Mouse (Mus musculus): ENCODE results near the gene Rnls. TPM values are rescaled to one million over a fixed set of nuclear protein-coding genes. Genes with fewer than 3 reads are reported as not detected.

Gene Rnls
- polyA plus RNA-seq, 2 experiments = 1.0 to 7.3 TPM

GRCm38 (mm10) chr19:33318785-33319184, 73.3 kb downstream of the Rnls start:
- Histone ChIP-seq H3K9ac (ENCODE audit: low read depth, low read length, severe bottlenecking) (no peak overlapping the region), H3K36me3 (ENCODE audit: control insufficient read depth, insufficient read depth, low read length) (no peaks in the 10 kb centered on the region), H3K4me1 (ENCODE audit: control insufficient read depth, insufficient read depth, low read length) (no peaks in the 10 kb centered on the region), H3K4me2 (replicated peaks; ENCODE audit: low read depth, low read length, severe bottlenecking) (no peak overlapping the region), H3K27ac (replicated peaks; ENCODE audit: low read depth, low read length) (no peak overlapping the region), H3K9me3 (ENCODE audit: control insufficient read depth, low read length) (no peaks in the 10 kb centered on the region), H3K27me3 (ENCODE audit: control insufficient read depth, insufficient read depth, low read length) (no peaks in the 10 kb centered on the region), H3K4me3 (replicated peaks; ENCODE audit: low read length) (no peak overlapping the region)
- WGBS = 47% methylated on average over 1 of the region's 1 CpGs
- TF ChIP-seq POLR2A (IDR thresholded peaks at IDR 0.05; ENCODE audit: borderline replicate concordance, extremely low read depth, insufficient read depth, insufficient read length) = no peak
- ATAC-seq (ENCODE audit: low FRiP score, low read depth) (no peak), DNase-seq (ENCODE audit: low spot score) (no peak)

GRCm38 (mm10) chr19:33317130-33317529, 75.0 kb downstream of the Rnls start:
- Histone ChIP-seq H3K4me2 (replicated peaks; ENCODE audit: low read depth, low read length, severe bottlenecking) (no peak overlapping the region), H3K27me3 (ENCODE audit: control insufficient read depth, insufficient read depth, low read length) (no peaks in the 10 kb centered on the region), H3K4me3 (replicated peaks; ENCODE audit: low read length) (no peak overlapping the region), H3K9me3 (ENCODE audit: control insufficient read depth, low read length) (no peaks in the 10 kb centered on the region), H3K9ac (ENCODE audit: low read depth, low read length, severe bottlenecking) (no peak overlapping the region), H3K36me3 (ENCODE audit: control insufficient read depth, insufficient read depth, low read length) (no peaks in the 10 kb centered on the region), H3K4me1 (ENCODE audit: control insufficient read depth, insufficient read depth, low read length) (no peaks in the 10 kb centered on the region), H3K27ac (replicated peaks; ENCODE audit: low read depth, low read length) (no peak overlapping the region)
- DNase-seq (ENCODE audit: low spot score) (no peak), ATAC-seq (ENCODE audit: low FRiP score, low read depth) (no peak)
- 53% methylated on average over 4 of the region's 4 CpGs for WGBS
- TF ChIP-seq POLR2A (IDR thresholded peaks at IDR 0.05; ENCODE audit: borderline replicate concordance, extremely low read depth, insufficient read depth, insufficient read length) = no peak

GRCm38 (mm10) chr19:33299726-33300292, 92.3 kb downstream of the Rnls start:
- ATAC-seq (ENCODE audit: low FRiP score, low read depth) (no peak), DNase-seq (ENCODE audit: low spot score) (no peak)
- Histone ChIP-seq H3K4me2 (replicated peaks; ENCODE audit: low read depth, low read length, severe bottlenecking) (no peak overlapping the region), H3K9me3 (ENCODE audit: control insufficient read depth, low read length) (no peaks in the 10 kb centered on the region), H3K4me1 (ENCODE audit: control insufficient read depth, insufficient read depth, low read length) (no peaks in the 10 kb centered on the region), H3K27me3 (ENCODE audit: control insufficient read depth, insufficient read depth, low read length) (no peaks in the 10 kb centered on the region), H3K27ac (replicated peaks; ENCODE audit: low read depth, low read length) (no peak overlapping the region), H3K4me3 (replicated peaks; ENCODE audit: low read length) (no peak overlapping the region), H3K36me3 (ENCODE audit: control insufficient read depth, insufficient read depth, low read length) (no peaks in the 10 kb centered on the region), H3K9ac (ENCODE audit: low read depth, low read length, severe bottlenecking) (no peak overlapping the region)
- no peak for TF ChIP-seq POLR2A (IDR thresholded peaks at IDR 0.05; ENCODE audit: borderline replicate concordance, extremely low read depth, insufficient read depth, insufficient read length)
- 50% methylated on average over 3 of the region's 3 CpGs for WGBS

GRCm38 (mm10) chr19:33296338-33296737, 95.8 kb downstream of the Rnls start:
- no peak for TF ChIP-seq POLR2A (IDR thresholded peaks at IDR 0.05; ENCODE audit: borderline replicate concordance, extremely low read depth, insufficient read depth, insufficient read length)
- ATAC-seq (ENCODE audit: low FRiP score, low read depth) (no peak), DNase-seq (ENCODE audit: low spot score) (no peak)
- H3K4me1 ChIP-seq (ENCODE audit: control insufficient read depth, insufficient read depth, low read length) = no peaks in the 10 kb centered on the region
- 44% methylated on average over 2 of the region's 2 CpGs for WGBS
- no peaks in the 10 kb centered on the region for H3K36me3 ChIP-seq (ENCODE audit: control insufficient read depth, insufficient read depth, low read length)
- H3K4me3 ChIP-seq (replicated peaks; ENCODE audit: low read length) = no peak overlapping the region
- no peak overlapping the region for H3K9ac ChIP-seq (ENCODE audit: low read depth, low read length, severe bottlenecking)
- H3K27ac ChIP-seq (replicated peaks; ENCODE audit: low read depth, low read length) = no peak overlapping the region
- H3K4me2 ChIP-seq (replicated peaks; ENCODE audit: low read depth, low read length, severe bottlenecking) = no peak overlapping the region
- no peaks in the 10 kb centered on the region for H3K27me3 ChIP-seq (ENCODE audit: control insufficient read depth, insufficient read depth, low read length)
- no peaks in the 10 kb centered on the region for H3K9me3 ChIP-seq (ENCODE audit: control insufficient read depth, low read length)

GRCm38 (mm10) chr19:33282985-33283384, 109.1 kb downstream of the Rnls start:
- Histone ChIP-seq H3K27ac (replicated peaks; ENCODE audit: low read depth, low read length) (no peak overlapping the region), H3K27me3 (ENCODE audit: control insufficient read depth, insufficient read depth, low read length) (no peaks in the 10 kb centered on the region), H3K4me1 (ENCODE audit: control insufficient read depth, insufficient read depth, low read length) (no peaks in the 10 kb centered on the region), H3K9ac (ENCODE audit: low read depth, low read length, severe bottlenecking) (no peak overlapping the region), H3K9me3 (ENCODE audit: control insufficient read depth, low read length) (no peaks in the 10 kb centered on the region), H3K4me3 (replicated peaks; ENCODE audit: low read length) (no peak overlapping the region), H3K36me3 (ENCODE audit: control insufficient read depth, insufficient read depth, low read length) (no peaks in the 10 kb centered on the region), H3K4me2 (replicated peaks; ENCODE audit: low read depth, low read length, severe bottlenecking) (no peak overlapping the region)
- no peak for ATAC-seq (ENCODE audit: low FRiP score, low read depth)
- WGBS = 45% methylated on average over 3 of the region's 3 CpGs
- TF ChIP-seq POLR2A (IDR thresholded peaks at IDR 0.05; ENCODE audit: borderline replicate concordance, extremely low read depth, insufficient read depth, insufficient read length) = no peak
- no peak for DNase-seq (ENCODE audit: low spot score)

- WGBS = 93% methylated on average over 1 of the region's 1 CpGs
- H3K9me3 ChIP-seq (ENCODE audit: control insufficient read depth, low read length) = no peaks in the 10 kb centered on the region
- no peaks in the 10 kb centered on the region for H3K4me1 ChIP-seq (ENCODE audit: control insufficient read depth, insufficient read depth, low read length)
- H3K9ac ChIP-seq (ENCODE audit: low read depth, low read length, severe bottlenecking) = no peak overlapping the region
- no peak overlapping the region for H3K4me2 ChIP-seq (replicated peaks; ENCODE audit: low read depth, low read length, severe bottlenecking)
- ATAC-seq (ENCODE audit: low FRiP score, low read depth) (no peak), DNase-seq (ENCODE audit: low spot score) (no peak)
- no peak overlapping the region for H3K27ac ChIP-seq (replicated peaks; ENCODE audit: low read depth, low read length)
- H3K36me3 ChIP-seq (ENCODE audit: control insufficient read depth, insufficient read depth, low read length) = no peaks in the 10 kb centered on the region
- H3K27me3 ChIP-seq (ENCODE audit: control insufficient read depth, insufficient read depth, low read length) = no peaks in the 10 kb centered on the region
- no peak overlapping the region for H3K4me3 ChIP-seq (replicated peaks; ENCODE audit: low read length)
- TF ChIP-seq POLR2A (IDR thresholded peaks at IDR 0.05; ENCODE audit: borderline replicate concordance, extremely low read depth, insufficient read depth, insufficient read length) = no peak
These were observed 115.7 kb downstream of the Rnls start for GRCm38 (mm10) chr19:33276421-33276820.

All from limb, embryonic 14.5 days (tissue).